8 mouse cellular contexts compared by ENCODE assay signal in genomic region chr11:62047817-62048640, GRCm38 (mm10).
DNase-seq lines count a peak whose midpoint lies in the region; ATAC-seq and TF ChIP-seq lines count a peak whose summit lies in the region.
"Had no signal": no experiment of that assay in that cellular context is flagged by ENCODE, and none has a peak within 500 bp of the region (broad histone marks: within the 10 kb centered on the region; RNA-seq: fewer than 3 reads in every experiment).

No protein-coding gene starts in this region.

- no peaks in the 10 kb centered on the region for H3K27me3 ChIP-seq in kidney, embryonic 16.5 days (ENCODE audit: insufficient read depth, low read length)
- H3K27me3 ChIP-seq: lung, embryonic 15.5 days had no signal

- no peak overlapping the region for H3K27ac ChIP-seq in kidney, embryonic 16.5 days (ENCODE audit: low read length)
- H3K27ac ChIP-seq: lung, embryonic 15.5 days had no signal

- H3K4me2 ChIP-seq in kidney, embryonic 16.5 days (replicated peaks; ENCODE audit: low read depth, low read length): no peak overlapping the region
- H3K4me2 ChIP-seq: lung, embryonic 15.5 days had no signal

- H3K4me1 ChIP-seq in kidney, embryonic 16.5 days (ENCODE audit: insufficient read depth, low read length): no peaks in the 10 kb centered on the region; the same call in 1 of the 2 replicates
- H3K4me1 ChIP-seq in lung, adult 2 months (ENCODE audit: control insufficient read depth, insufficient read depth, low read length): peaks cover 2% of the 10 kb centered on the region; the same call in 1 of the 2 replicates
- H3K4me1 ChIP-seq: lung, embryonic 15.5 days had no signal

- no peaks in the 10 kb centered on the region for H3K9me3 ChIP-seq in kidney, embryonic 16.5 days (ENCODE audit: low read length)
- H3K9me3 ChIP-seq: lung, embryonic 15.5 days had no signal

- no peak for TF ChIP-seq POLR2A in lung, adult 2 months (IDR thresholded peaks at IDR 0.05; ENCODE audit: borderline replicate concordance, extremely low read depth, low read depth, low read length)

- ATAC-seq in kidney, embryonic 16.5 days (ENCODE audit: low FRiP score, low TSS enrichment): peak; percentile 51; the same call in 1 of the 2 replicates

- H3K4me3 ChIP-seq in kidney, embryonic 16.5 days (ENCODE audit: low read length): no peak overlapping the region
- H3K4me3 ChIP-seq in lung, adult 2 months (replicated peaks; ENCODE audit: extremely low read depth, low read depth, low read length): no peak overlapping the region
- H3K4me3 ChIP-seq: lung, embryonic 15.5 days had no signal

- TF ChIP-seq CTCF in lung, adult 2 months (IDR thresholded peaks at IDR 0.05; ENCODE audit: insufficient read depth, low read length): peak; percentile 89

- peak; percentile 78 for DNase-seq in CD4-positive, CD25-positive, alpha-beta regulatory T cell, adult 2 months (ENCODE audit: low read depth, low spot score)
- DNase-seq in NIH3T3 (ENCODE audit: low read depth): peak; percentile 93
- DNase-seq in cerebellum, adult 9-10 months: peak; percentile 84
- DNase-seq in frontal cortex, postnatal 25 days (ENCODE audit: low spot score in 2 of 2): peak; percentile 47 to 68
- peak; percentile 64 for DNase-seq in lung, adult 2 months
- DNase-seq in right cerebral cortex, postnatal 25 days: peak; percentile 53

- no peak overlapping the region for H3K9ac ChIP-seq in kidney, embryonic 16.5 days (replicated peaks; ENCODE audit: low read length)
- H3K9ac ChIP-seq: lung, embryonic 15.5 days had no signal

- no peaks in the 10 kb centered on the region for H3K36me3 ChIP-seq in kidney, embryonic 16.5 days (ENCODE audit: insufficient read depth, low read length)
- H3K36me3 ChIP-seq: lung, embryonic 15.5 days had no signal

- WGBS in kidney, embryonic 16.5 days: 37% methylated on average over 9 of the region's 9 CpGs
- 47% methylated on average over 9 of the region's 9 CpGs for WGBS in lung, adult 2 months
